Comparison of ENCODE assay signal across 10 mouse cellular contexts in the genomic region with DNA sequence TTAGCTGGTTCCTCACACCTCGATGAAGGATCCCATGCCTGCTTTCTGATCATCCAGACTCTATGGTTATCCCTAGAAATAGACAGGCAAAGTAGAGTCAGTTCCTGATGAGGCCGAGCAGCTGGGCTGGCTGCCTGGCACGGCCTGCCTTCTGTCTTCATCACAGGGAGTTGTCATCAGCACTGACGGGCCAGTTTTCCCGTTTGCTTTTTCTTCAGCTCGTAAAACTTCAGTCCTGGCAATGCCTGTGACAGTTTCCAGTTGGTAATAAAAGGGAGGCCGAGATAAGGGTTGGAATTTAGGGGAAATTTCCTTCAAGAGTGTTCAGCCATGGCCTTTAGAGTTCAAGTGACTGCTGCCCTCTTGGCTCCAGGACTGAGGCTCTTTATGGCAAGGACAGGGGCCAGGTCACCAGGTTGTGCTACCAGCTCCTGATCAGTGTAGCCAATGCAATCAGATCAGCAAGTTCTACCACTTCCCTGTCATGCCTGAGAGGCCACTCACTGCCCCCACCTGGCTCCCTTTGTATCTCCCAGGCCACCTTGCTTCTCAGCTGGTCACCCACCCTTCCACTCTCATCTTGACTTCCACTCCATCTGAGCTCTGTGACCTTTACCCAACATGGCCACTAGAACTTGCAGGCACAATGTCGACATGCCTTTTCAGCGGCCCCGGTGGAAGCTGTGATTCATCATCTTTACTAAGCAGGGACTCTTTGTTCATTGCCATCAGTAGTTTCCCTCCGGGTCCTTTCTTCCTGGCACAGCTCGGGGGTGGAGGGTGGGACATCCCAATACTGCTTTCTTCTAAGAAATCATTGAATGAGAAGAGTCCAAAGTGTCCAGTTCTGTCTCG. TPM values are rescaled to one million over a fixed set of nuclear protein-coding genes. Genes with fewer than 3 reads are reported as not detected.
DNase-seq lines count a peak whose midpoint lies in the region; ATAC-seq and TF ChIP-seq lines count a peak whose summit lies in the region.
"Had no signal": no experiment of that assay in that cellular context is flagged by ENCODE, and none has a peak within 500 bp of the region (broad histone marks: within the 10 kb centered on the region; RNA-seq: fewer than 3 reads in every experiment).

No protein-coding gene starts in this region.

- H3K9ac ChIP-seq in heart, postnatal 0 days (replicated peaks; ENCODE audit: low read depth, low read length): no peak overlapping the region
- H3K9ac ChIP-seq in limb, embryonic 13.5 days: no peak overlapping the region
- H3K9ac ChIP-seq: neural tube, embryonic 12.5 days had no signal

- TF ChIP-seq CTCF in heart, postnatal 0 days (IDR thresholded peaks at IDR 0.05; ENCODE audit: low read depth): no peak

- H3K27ac ChIP-seq in heart, postnatal 0 days (ENCODE audit: low read depth): peak overlapping the region; percentile 79
- no peak overlapping the region; the same call in 1 of the 2 replicates for H3K27ac ChIP-seq in limb, embryonic 13.5 days
- H3K27ac ChIP-seq: neural tube, embryonic 12.5 days had no signal

- no peak overlapping the region for H3K4me2 ChIP-seq in heart, postnatal 0 days (ENCODE audit: low read depth, low read length)
- no peak overlapping the region for H3K4me2 ChIP-seq in limb, embryonic 13.5 days (replicated peaks)
- H3K4me2 ChIP-seq: neural tube, embryonic 12.5 days had no signal

- DNase-seq in adipocyte (ENCODE audit: low spot score): peak; percentile 51
- peak; percentile 66 for DNase-seq in adrenal gland, postnatal 14 days
- DNase-seq in heart, postnatal 0 days (ENCODE audit: low spot score): peak; percentile 65
- DNase-seq in cerebellum, postnatal 4 days (ENCODE audit: low spot score in 2 of 2): no peak
- DNase-seq in Muller cell, postnatal 12 days (ENCODE audit: inconsistent ontology term): no peak
- DNase-seq in frontal cortex, postnatal 25 days (ENCODE audit: low spot score in 2 of 2): no peak
- DNase-seq: thymus, postnatal 14 days had no signal

- H3K27me3 ChIP-seq in heart, postnatal 0 days (ENCODE audit: control insufficient read depth, insufficient read depth, low read length): no peaks in the 10 kb centered on the region
- no peaks in the 10 kb centered on the region for H3K27me3 ChIP-seq in limb, embryonic 13.5 days
- H3K27me3 ChIP-seq: neural tube, embryonic 12.5 days had no signal

- ATAC-seq in heart, postnatal 0 days (ENCODE audit: insufficient read depth, low read depth): peak; percentile 83
- ATAC-seq in limb, embryonic 13.5 days (ENCODE audit: low FRiP score, low read depth): peak; percentile 48; the same call in 1 of the 2 replicates
- ATAC-seq in CD4-positive, CD25-positive, alpha-beta regulatory T cell, adult 4 months: no peak

- H3K9me3 ChIP-seq in heart, postnatal 0 days (replicated peaks; ENCODE audit: control insufficient read depth, low read length): no peaks in the 10 kb centered on the region
- H3K9me3 ChIP-seq in limb, embryonic 13.5 days: no peaks in the 10 kb centered on the region
- H3K9me3 ChIP-seq: neural tube, embryonic 12.5 days had no signal

- H3K4me1 ChIP-seq in heart, postnatal 0 days (ENCODE audit: control insufficient read depth, insufficient read depth): peaks cover 15% of the 10 kb centered on the region
- 0 out of 2 replicates have a peak, but pooled peaks cover 4% of the 10 kb centered on the region for H3K4me1 ChIP-seq in limb, embryonic 13.5 days
- H3K4me1 ChIP-seq: neural tube, embryonic 12.5 days had no signal

- peak; percentile 80 for TF ChIP-seq EP300 in heart, postnatal 0 days (IDR thresholded peaks at IDR 0.05; ENCODE audit: low read depth)

- 30% methylated on average over 13 of the region's 13 CpGs for WGBS in heart, postnatal 0 days
- WGBS in limb, embryonic 13.5 days: 44% methylated on average over 13 of the region's 13 CpGs

- no peaks in the 10 kb centered on the region for H3K36me3 ChIP-seq in heart, postnatal 0 days (replicated peaks; ENCODE audit: control insufficient read depth, insufficient read depth, low read length)
- no peaks in the 10 kb centered on the region for H3K36me3 ChIP-seq in limb, embryonic 13.5 days
- H3K36me3 ChIP-seq: neural tube, embryonic 12.5 days had no signal

- H3K4me3 ChIP-seq in heart, postnatal 0 days (ENCODE audit: low read depth, low read length): no peak overlapping the region
- no peak overlapping the region for H3K4me3 ChIP-seq in limb, embryonic 13.5 days
- H3K4me3 ChIP-seq: neural tube, embryonic 12.5 days had no signal

RNA-seq across cellular contexts. Expression of a gene that starts 20.5 kb away (rescaled TPM):
- total RNA-seq in adrenal gland, postnatal 14 days (2021): 2.3 and 3.5 TPM in 2 replicates
- total RNA-seq in heart, postnatal 0 days (2014; rRNA removed; ENCODE audit: low replicate concordance): 20.9 and 21.9 TPM in 2 replicates
- polyA plus RNA-seq in heart, postnatal 0 days (2015; fragmentation: Nextera tagmentation; extraction: Ambion mirVana): 4.9 and 5.7 TPM in 2 replicates
- polyA plus RNA-seq in limb, embryonic 13.5 days (2015; fragmentation: Nextera tagmentation; extraction: Ambion mirVana): 0.83 and 1.3 TPM in 2 replicates
- polyA plus RNA-seq in CD4-positive, CD25-positive, alpha-beta regulatory T cell, adult 4 months (2017; shearing (Covaris generic)): not detected

Comparison
In these comparisons a context has a peak if more than half of its experiments do, and no peak if none do; other contexts are left out.
1. DNase-seq: peak in adipocyte (single experiment), adrenal gland, postnatal 14 days (single experiment) and heart, postnatal 0 days (single experiment); none in cerebellum, postnatal 4 days (0 of 2), Muller cell, postnatal 12 days (single experiment) and frontal cortex, postnatal 25 days (0 of 2).